Mouse (Mus musculus): ENCODE measurements around the gene Hs2st1.

DNA sequence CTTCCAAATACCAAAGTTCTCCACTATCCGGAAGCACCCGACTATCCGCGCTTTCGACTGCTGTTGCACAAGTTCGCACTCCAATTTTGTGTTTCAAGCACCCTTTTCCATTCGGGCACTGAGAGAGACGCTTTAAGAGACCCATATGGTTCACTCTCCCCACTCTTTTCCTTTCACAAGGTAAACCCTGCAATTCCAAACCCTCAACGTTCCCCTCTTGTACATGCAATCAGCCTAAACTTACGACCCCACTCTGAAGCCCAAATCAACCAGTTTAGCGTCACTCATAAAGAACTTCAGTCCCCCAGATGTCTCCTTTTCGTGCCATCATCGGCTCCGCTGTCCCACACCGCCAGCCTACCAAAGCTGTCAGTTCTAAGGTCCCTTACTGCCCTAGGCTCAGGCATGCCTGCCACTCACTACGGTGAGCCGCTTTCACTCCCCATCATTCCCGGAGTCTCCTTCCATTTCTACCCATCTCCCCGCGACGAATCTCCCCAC lies 1.1 kb downstream of the Hs2st1 start:
- TF ChIP-seq GATA1 (IDR thresholded peaks at IDR 0.05; ENCODE audit: borderline replicate concordance, low read length) (no peak), FLI1 (IDR thresholded peaks at IDR 0.05; ENCODE audit: low read length) (no peak)
